Mouse (Mus musculus): ENCODE measurements around the gene Ccnf. TPM values are rescaled to one million over a fixed set of nuclear protein-coding genes. Genes with fewer than 3 reads are reported as not detected.
A peak's percentile ranks its signal among the peaks of the same experiment; 100 is the strongest.

Ccnf gene
- 26.2 and 29.6 TPM in 2 replicates for polyA plus RNA-seq (2015; fragmentation: Nextera tagmentation; extraction: Ambion mirVana)

DNA sequence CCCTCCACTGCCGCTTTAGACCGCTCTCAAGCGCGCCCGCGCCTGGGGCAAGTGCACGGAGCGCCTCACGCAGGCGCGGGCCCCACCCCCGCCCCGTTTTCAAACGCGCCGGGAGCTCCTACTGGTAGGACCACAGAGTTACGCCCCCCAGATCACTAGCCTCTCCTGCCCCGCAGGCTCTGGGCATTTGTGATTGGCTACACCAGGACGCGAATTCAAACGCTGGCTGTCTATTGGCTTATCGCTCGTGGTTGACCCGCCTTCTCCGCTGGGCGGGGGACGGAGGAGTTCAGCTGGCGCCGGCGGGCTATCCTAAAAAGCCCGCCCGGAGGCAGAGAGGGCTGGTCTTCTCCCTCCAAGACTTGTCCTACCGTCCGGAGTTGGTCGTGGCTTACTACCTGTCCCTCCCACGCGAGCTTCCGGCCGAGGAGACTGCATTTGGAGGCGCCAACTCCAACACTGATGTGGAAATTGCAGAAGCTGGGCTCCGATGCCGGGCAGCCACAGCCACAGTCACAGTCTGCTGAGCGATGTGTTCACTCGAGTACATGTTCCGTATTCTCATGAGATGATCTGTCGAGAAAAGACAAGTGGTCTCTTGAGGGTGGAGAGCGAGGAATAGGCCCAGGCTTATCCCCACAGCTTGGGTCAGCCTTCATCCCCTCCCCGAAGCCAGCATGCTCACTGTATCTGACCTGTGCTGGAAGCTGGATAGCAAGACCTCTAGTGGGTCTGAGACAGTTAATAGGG, at the start of gene Ccnf:
TSS of gene Ccnf (minus strand) at position 165 of the 750 bp plus-strand sequence.
- H3K4me1 ChIP-seq (ENCODE audit: insufficient read depth) = peaks cover 16% of the 10 kb centered on the region
- ATAC-seq = peak; percentile 99
- WGBS (ENCODE audit: insufficient replicate concordance) = under 1% methylated on average over 40 of the region's 48 CpGs

DNA sequence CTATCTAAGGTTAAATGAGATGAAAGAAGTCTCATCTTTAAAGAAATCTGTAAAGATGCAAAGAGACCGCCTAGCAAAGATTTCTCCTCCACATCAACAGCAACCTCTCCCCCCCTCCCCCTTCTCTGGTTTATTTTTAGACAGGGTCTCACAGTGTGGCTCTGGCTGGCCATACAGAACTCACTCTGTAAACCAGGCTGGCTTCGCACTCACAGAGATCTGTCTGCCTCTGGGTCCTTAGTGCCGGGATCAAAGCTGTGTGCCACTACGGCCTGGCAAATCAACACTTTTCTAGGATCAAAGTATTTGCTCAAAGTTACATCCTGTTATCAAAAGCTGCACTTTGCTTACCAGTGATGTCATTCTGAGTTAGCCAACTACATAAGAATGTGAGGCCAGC, 49.4 kb upstream of the Ccnf start:
- Histone ChIP-seq H3K9ac (replicated peaks) (no peak overlapping the region), H3K27ac (ENCODE audit: low read depth) (no peak overlapping the region), H3K27me3 (ENCODE audit: insufficient read depth, low read length) (no peaks in the 10 kb centered on the region), H3K36me3 (replicated peaks; ENCODE audit: insufficient read depth, low read length) (no peaks in the 10 kb centered on the region), H3K4me3 (ENCODE audit: low read depth, low read length) (no peak overlapping the region), H3K4me2 (ENCODE audit: low read depth, low read length) (no peak overlapping the region), H3K4me1 (ENCODE audit: insufficient read depth) (no peaks in the 10 kb centered on the region), H3K9me3 (ENCODE audit: low read length) (no peaks in the 10 kb centered on the region)
- no peak for TF ChIP-seq CTCF (IDR thresholded peaks at IDR 0.05; ENCODE audit: low read depth)
- TF ChIP-seq EP300 (IDR thresholded peaks at IDR 0.05; ENCODE audit: low read depth) = no peak
- 0 out of 2 replicates have a peak, but pooled peaks have one; percentile 21 for ATAC-seq
- 63% methylated on average over 4 of the region's 4 CpGs for WGBS (ENCODE audit: insufficient replicate concordance)
- DNase-seq = no peak

More for the DNA sequence above, at the start of gene Ccnf:
- TF ChIP-seq CTCF (IDR thresholded peaks at IDR 0.05; ENCODE audit: low read depth) (peak; percentile 53), EP300 (IDR thresholded peaks at IDR 0.05; ENCODE audit: low read depth) (no peak)
- Histone ChIP-seq H3K4me2 (ENCODE audit: low read depth, low read length) (peak within 1 kb of the TSS; percentile 92), H3K9ac (replicated peaks) (peak within 1 kb of the TSS; percentile 85), H3K36me3 (replicated peaks; ENCODE audit: insufficient read depth, low read length) (peaks cover 25% of the 10 kb centered on the region), H3K27ac (ENCODE audit: low read depth) (peak within 1 kb of the TSS; percentile 81), H3K27me3 (ENCODE audit: insufficient read depth, low read length) (no peaks in the 10 kb centered on the region), H3K9me3 (ENCODE audit: low read length) (no peaks in the 10 kb centered on the region), H3K4me3 (ENCODE audit: low read depth, low read length) (peak within 1 kb of the TSS; percentile 70)
- peak; percentile 97 for DNase-seq

GRCm38 (mm10) chr17:24289338-24289737, 38.1 kb upstream of the Ccnf start:
- WGBS (ENCODE audit: insufficient replicate concordance) = 61% methylated on average over 5 of the region's 5 CpGs
- no peak overlapping the region for H3K4me2 ChIP-seq (ENCODE audit: low read depth, low read length)
- no peak for TF ChIP-seq CTCF (IDR thresholded peaks at IDR 0.05; ENCODE audit: low read depth)
- no peak for TF ChIP-seq EP300 (IDR thresholded peaks at IDR 0.05; ENCODE audit: low read depth)
- H3K4me1 ChIP-seq (ENCODE audit: insufficient read depth) = no peaks in the 10 kb centered on the region
- ATAC-seq (no peak), DNase-seq (no peak)
- H3K9me3 ChIP-seq (ENCODE audit: low read length) = no peaks in the 10 kb centered on the region
- H3K4me3 ChIP-seq (ENCODE audit: low read depth, low read length) = no peak overlapping the region
- no peaks in the 10 kb centered on the region for H3K27me3 ChIP-seq (ENCODE audit: insufficient read depth, low read length)
- no peak overlapping the region for H3K27ac ChIP-seq (ENCODE audit: low read depth)
- no peaks in the 10 kb centered on the region for H3K36me3 ChIP-seq (replicated peaks; ENCODE audit: insufficient read depth, low read length)
- H3K9ac ChIP-seq (replicated peaks) = no peak overlapping the region

DNA sequence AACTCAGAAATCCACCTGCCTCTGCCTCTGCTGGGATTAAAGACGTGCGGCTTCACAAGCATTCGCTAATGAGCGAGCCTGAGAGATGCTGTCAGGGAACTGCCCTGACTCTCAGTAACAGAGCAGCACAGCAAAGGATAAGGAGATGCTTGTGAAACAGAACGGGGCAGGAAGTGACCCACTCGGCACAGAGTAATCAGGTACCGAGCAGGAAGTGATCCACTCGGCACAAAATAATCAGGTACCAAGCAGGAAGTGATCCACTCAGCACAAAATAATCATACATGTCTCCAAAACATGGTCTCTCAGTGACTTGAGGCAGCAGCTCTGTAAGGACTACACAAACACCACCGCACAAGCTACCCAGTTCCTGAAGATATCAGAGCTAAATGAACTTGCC, 37.2 kb upstream of the Ccnf start:
- Histone ChIP-seq H3K27ac (ENCODE audit: low read depth) (no peak overlapping the region), H3K36me3 (replicated peaks; ENCODE audit: insufficient read depth, low read length) (no peaks in the 10 kb centered on the region), H3K4me2 (ENCODE audit: low read depth, low read length) (no peak overlapping the region), H3K9ac (replicated peaks) (no peak overlapping the region), H3K9me3 (ENCODE audit: low read length) (no peaks in the 10 kb centered on the region), H3K4me1 (ENCODE audit: insufficient read depth) (no peaks in the 10 kb centered on the region), H3K4me3 (ENCODE audit: low read depth, low read length) (no peak overlapping the region), H3K27me3 (ENCODE audit: insufficient read depth, low read length) (no peaks in the 10 kb centered on the region)
- no peak for TF ChIP-seq CTCF (IDR thresholded peaks at IDR 0.05; ENCODE audit: low read depth)
- TF ChIP-seq EP300 (IDR thresholded peaks at IDR 0.05; ENCODE audit: low read depth) = no peak
- 71% methylated on average over 9 of the region's 9 CpGs for WGBS (ENCODE audit: insufficient replicate concordance)
- DNase-seq (no peak), ATAC-seq (no peak)

DNA sequence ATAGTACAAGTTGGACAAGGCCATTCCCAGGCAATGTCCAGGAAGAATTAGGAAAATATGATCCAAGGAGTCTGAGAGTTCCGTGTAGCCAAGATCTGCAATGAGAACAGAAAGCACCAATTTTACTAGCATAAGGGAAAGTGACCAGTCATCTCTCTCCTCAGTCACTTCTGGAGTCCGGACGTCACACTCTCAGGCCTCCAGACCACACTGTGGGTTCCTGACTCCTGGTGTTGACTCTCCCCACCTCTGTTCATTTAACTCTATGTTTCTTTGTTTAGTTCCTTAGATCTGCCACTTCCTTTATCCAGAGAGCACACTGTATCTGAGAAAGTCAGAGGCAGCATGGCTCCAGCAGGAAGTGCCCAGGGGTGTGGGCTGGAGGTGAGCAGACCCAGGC, 34.4 kb upstream of the Ccnf start:
- Histone ChIP-seq H3K27me3 (ENCODE audit: insufficient read depth, low read length) (no peaks in the 10 kb centered on the region), H3K4me2 (ENCODE audit: low read depth, low read length) (no peak overlapping the region), H3K27ac (ENCODE audit: low read depth) (no peak overlapping the region), H3K36me3 (replicated peaks; ENCODE audit: insufficient read depth, low read length) (no peaks in the 10 kb centered on the region), H3K9me3 (ENCODE audit: low read length) (no peaks in the 10 kb centered on the region), H3K4me3 (ENCODE audit: low read depth, low read length) (no peak overlapping the region), H3K4me1 (ENCODE audit: insufficient read depth) (no peaks in the 10 kb centered on the region), H3K9ac (replicated peaks) (no peak overlapping the region)
- DNase-seq (no peak), ATAC-seq (no peak)
- no peak for TF ChIP-seq CTCF (IDR thresholded peaks at IDR 0.05; ENCODE audit: low read depth)
- TF ChIP-seq EP300 (IDR thresholded peaks at IDR 0.05; ENCODE audit: low read depth) = no peak
- WGBS (ENCODE audit: insufficient replicate concordance) = 50% methylated on average over 3 of the region's 3 CpGs

DNA sequence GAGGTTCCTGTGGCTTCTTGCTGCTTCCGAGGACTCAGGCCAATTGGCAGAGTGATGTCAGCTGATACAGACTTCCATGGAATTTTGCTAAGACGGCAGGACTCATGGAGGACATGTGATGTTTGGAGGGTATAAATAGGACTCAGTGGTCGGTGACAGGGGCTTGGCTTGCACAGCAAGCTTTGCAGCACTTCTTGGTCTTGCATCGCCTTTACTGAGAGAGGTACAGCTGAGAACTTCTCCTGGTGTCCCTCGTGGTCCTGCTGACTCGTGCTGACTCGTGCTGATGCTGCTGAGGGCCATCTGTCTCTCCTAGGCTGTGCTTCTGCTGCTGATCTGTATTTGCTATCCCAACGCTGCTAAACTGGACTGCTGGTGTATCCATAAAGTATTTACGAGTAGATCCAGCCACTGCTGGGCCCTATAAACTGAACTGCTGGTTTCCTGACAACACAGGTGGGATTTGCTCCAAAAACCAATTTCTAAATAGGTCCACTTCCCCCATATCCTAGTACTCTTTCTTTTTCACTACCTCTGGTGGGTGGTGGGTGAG, 32.1 kb upstream of the Ccnf start:
- no peaks in the 10 kb centered on the region for H3K27me3 ChIP-seq (ENCODE audit: insufficient read depth, low read length)
- DNase-seq (no peak), ATAC-seq (no peak)
- no peaks in the 10 kb centered on the region for H3K9me3 ChIP-seq (ENCODE audit: low read length)
- no peaks in the 10 kb centered on the region for H3K36me3 ChIP-seq (replicated peaks; ENCODE audit: insufficient read depth, low read length)
- H3K9ac ChIP-seq (replicated peaks) = no peak overlapping the region
- H3K27ac ChIP-seq (ENCODE audit: low read depth) = no peak overlapping the region
- H3K4me3 ChIP-seq (ENCODE audit: low read depth, low read length) = no peak overlapping the region
- H3K4me2 ChIP-seq (ENCODE audit: low read depth, low read length) = no peak overlapping the region
- 55% methylated on average over 9 of the region's 9 CpGs for WGBS (ENCODE audit: insufficient replicate concordance)
- no peaks in the 10 kb centered on the region for H3K4me1 ChIP-seq (ENCODE audit: insufficient read depth)
- TF ChIP-seq CTCF (IDR thresholded peaks at IDR 0.05; ENCODE audit: low read depth) (no peak), EP300 (IDR thresholded peaks at IDR 0.05; ENCODE audit: low read depth) (no peak)
